Mouse (Mus musculus): Measurements from ENCODE around the gene Hyal3.
"Not testable (repeated sequence)": the region's sequence is repeated elsewhere in the genome, so short reads cannot be mapped to it uniquely, and the experiment has no call there.

The Hyal3 gene

DNA sequence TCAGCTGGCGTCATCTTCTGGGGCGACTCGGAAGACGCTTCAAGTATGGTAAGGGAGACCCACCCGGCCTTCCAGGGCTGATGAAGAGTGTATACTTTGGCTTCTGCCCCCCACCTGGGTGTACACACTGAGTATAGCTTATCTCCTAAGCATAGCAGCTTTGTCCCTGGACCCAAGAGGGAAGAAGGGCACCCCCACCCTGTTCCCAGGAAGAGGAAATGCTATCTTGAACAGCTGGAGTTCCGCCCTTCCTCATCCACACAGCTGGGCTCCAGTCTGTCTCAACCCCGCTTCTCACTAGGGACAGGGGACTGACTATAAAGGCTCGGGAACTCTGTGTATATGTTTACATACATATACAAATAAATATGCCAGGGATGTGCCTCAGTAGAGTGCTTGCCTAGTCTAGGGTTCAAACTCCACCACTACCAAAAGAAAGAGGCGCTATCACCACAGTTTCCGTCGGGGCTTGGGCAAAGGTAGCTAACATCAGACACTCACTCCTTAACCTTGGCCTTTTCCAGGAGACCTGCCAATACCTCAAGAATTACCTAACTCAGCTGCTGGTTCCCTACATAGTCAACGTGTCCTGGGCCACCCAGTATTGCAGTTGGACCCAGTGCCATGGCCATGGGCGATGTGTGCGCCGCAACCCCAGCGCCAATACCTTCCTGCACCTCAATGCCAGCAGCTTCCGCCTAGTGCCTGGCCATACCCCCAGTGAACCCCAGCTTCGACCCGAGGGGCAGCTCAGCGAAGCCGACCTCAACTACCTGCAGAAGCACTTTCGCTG, 8.9 kb upstream of the Hyal3 start:
- no peak for DNase-seq (ENCODE audit: low spot score in 2 of 2)

- no peak for DNase-seq (ENCODE audit: low spot score in 2 of 2)
Measured at GRCm38 (mm10) chr9:107572327-107572662, 8.3 kb upstream of the Hyal3 start.

DNA sequence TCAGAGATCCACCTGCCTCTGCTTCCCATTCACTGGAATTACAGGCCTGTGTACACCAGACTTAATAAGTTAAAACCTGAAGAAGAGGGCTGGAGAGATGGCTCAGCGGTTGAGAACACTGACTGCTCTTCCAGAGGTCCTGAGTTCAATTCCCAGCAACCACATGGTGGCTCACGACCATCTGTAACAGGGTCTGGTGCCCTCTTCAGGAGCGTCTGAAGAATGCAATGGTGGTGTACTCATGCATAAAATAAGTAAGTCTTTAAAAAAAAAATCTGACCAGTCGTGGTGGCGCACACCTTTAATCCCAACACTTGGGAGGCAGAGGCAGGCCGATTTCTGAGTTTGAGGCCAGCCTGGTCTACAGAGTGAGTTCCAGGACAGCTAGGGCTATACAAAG, 6.8 kb upstream of the Hyal3 start:
- DNase-seq (ENCODE audit: low spot score in 2 of 2) = not testable (repeated sequence)

- DNase-seq (ENCODE audit: low spot score in 2 of 2) = no peak
Measured at GRCm38 (mm10) chr9:107575579-107576356, 4.8 kb upstream of the Hyal3 start.

DNA sequence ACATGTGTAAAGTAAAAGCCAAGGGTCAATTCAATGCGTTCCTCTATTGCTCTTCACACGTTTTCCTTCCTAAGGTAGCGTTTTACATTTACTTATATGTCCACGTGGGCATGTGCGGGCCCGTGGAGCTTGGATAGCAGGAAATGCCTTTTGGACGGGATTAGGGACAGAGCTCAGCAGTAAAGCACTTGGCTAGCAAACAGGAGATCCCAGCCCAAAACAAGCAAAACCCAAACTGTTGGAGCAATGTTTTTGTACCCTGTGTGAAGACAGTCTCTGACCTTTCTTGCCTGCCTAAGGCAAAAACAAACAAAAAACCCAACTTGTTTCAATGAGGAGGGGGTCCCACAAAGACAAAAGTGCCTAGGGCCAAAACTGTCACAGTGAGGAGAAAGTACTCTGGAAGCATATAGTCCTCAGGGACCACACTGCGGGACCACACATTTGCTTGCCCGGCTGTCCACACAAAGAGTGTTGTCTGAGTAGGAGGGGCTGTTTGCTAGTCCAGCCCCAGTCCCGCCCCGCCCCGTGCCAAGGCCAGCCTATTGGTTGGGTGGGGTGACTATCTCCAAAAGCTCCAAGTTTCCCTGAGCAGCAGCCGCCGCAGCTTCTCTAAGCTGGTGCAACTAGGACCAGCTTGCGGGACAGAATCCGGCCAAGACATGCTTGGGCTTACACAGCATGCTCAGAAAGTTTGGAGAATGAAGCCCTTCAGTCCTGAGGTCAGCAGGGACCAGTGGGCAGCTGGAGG, 4.1 kb upstream of the Hyal3 start, which contains the start of gene Hyal1:
TSS of gene Hyal1 (plus strand) at position 571 of the 751 bp plus-strand sequence.
- no peak for DNase-seq (ENCODE audit: low spot score in 2 of 2)

DNA sequence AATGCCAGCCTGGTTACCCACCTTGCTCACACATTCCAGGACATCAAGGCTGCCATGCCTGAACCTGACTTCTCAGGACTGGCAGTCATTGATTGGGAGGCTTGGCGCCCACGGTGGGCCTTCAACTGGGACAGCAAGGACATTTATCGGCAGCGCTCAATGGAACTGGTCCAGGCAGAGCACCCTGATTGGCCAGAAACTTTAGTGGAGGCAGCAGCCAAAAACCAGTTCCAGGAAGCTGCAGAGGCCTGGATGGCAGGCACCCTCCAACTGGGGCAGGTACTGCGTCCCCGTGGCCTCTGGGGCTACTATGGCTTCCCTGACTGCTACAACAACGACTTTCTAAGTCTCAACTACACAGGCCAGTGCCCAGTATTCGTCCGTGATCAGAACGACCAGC, 2.7 kb upstream of the Hyal3 start:
- DNase-seq (ENCODE audit: low spot score in 2 of 2) = no peak

DNA sequence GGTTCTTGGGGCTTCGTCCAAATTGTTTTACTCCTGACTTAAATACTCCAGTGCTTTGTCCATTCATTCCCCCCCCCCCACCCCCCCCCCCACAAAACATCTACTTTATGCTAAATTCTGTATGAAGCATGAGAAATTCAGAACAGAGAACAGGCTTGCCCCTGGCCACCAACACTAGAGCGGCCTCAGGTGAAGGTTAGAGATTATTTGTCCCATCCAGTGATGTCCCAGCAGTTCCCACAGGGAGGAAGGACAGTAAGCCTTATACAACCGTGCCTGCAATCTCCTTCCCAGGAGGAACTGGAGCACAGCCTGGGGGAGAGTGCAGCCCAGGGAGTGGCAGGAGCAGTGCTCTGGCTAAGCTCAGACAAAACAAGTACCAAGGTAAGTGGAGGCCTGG, 2.0 kb upstream of the Hyal3 start, which contains the start of gene Naa80:
TSS of gene Naa80 (plus strand) at position 301 of the 400 bp plus-strand sequence.
- no peak for DNase-seq (ENCODE audit: low spot score in 2 of 2)

- no peak for DNase-seq (ENCODE audit: low spot score in 2 of 2)
Measured at GRCm38 (mm10) chr9:107579023-107579900, 1.4 kb upstream of the Hyal3 start.

GRCm38 (mm10) chr9:107581584-107581983, 966 bp downstream of the Hyal3 start:
- no peak for DNase-seq (ENCODE audit: low spot score in 2 of 2)

DNA sequence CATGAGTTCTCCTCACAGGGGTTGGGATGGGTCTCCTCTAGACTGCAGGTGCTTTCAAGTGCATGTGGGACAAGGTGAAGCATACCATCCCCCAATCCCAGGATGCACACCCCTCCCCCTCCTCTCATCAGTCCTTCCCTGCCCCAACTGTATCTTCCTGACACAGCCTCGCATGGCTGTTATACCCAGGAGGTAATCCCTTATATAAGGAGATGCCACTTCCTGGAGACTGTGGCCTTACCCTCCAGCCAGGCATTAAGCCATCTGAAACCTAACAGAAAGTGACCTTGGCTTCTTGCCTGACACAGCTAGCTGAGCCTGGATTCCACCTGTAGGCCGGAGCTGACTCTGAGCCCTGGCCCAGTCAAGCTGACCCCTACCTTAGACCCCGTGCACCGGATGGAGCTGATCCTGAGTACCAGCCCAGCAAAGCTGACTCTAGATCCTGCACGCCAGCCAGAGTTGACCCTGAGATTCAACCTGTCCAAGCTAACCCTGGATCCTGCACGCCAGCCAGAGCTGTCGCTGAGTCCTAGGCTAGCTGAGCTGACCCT, 2.0 kb downstream of the Hyal3 start:
- no peak for DNase-seq (ENCODE audit: low spot score in 2 of 2)

- no peak for DNase-seq (ENCODE audit: low spot score in 2 of 2)
Measured at GRCm38 (mm10) chr9:107583174-107583573, 2.6 kb downstream of the Hyal3 start.

- DNase-seq (ENCODE audit: low spot score in 2 of 2) = no peak
Measured at GRCm38 (mm10) chr9:107586504-107586903, 5.9 kb downstream of the Hyal3 start.

- peak; percentile 99 for DNase-seq (ENCODE audit: low spot score in 2 of 2)
Measured at GRCm38 (mm10) chr9:107586974-107587832, 6.6 kb downstream of the Hyal3 start, which contains the start of gene Ifrd2. Gene Ifrd2 (plus strand): TSS chr9:107587642.

- DNase-seq (ENCODE audit: low spot score in 2 of 2) = no peak
Measured at GRCm38 (mm10) chr9:107587833-107588639, 7.4 kb downstream of the Hyal3 start.

GRCm38 (mm10) chr9:107590058-107590772, 9.6 kb downstream of the Hyal3 start:
- DNase-seq (ENCODE audit: low spot score in 2 of 2) = no peak

- no peak for DNase-seq (ENCODE audit: low spot score in 2 of 2)
Measured at GRCm38 (mm10) chr9:107590773-107591060, 10.1 kb downstream of the Hyal3 start.

DNA sequence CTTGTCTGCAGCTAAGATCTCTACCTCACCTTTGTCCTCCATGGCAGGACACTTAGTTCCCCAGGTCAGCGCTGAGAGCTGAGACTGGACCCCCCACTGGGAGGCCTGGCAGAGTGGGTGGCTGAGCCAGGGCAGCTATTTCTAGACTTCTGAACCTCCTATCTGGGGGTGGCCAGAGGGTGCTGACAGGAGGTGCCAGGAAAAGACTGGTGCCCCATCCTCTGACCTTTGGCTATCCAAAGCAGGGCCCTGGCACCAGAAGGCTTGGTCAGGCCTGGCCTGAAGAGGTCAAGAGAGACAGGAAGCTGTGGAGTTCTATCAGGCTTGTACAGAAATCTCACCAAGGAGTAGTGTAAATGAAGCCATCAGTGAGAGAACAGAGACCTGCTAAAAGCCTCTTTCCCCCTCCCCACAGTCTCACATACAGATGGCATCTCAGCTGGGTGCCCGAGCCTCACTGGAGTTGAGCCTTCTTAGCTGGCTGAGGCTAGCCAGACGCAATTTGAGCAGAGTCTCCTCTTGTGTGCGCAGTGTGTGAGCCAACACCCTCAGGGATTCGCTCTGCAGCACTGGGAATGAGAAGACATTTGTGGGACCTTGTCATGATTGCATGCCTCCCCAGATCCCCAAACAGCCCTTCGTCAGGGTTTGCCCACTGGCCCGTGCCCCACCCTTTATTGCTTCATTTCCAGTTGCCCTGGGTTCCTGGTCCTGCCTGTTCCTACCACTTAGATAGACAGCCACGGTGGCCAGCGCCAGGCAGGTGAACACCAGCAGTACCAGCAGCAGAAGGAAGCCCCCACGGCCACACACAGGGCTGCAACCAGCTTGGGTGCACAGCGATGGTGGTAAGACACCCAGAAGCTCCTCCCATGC, 12.7 kb downstream of the Hyal3 start:
- no peak for DNase-seq (ENCODE audit: low spot score in 2 of 2)

Data from right cerebral cortex, adult 2 months (tissue).